Mouse (Mus musculus): ENCODE results near the gene Snapc2. TPM values are rescaled to one million over a fixed set of nuclear protein-coding genes. Genes with fewer than 3 reads are reported as not detected.

Gene Snapc2
- total RNA-seq, 1 experiment from 2014 or later: 7.5 TPM

DNA sequence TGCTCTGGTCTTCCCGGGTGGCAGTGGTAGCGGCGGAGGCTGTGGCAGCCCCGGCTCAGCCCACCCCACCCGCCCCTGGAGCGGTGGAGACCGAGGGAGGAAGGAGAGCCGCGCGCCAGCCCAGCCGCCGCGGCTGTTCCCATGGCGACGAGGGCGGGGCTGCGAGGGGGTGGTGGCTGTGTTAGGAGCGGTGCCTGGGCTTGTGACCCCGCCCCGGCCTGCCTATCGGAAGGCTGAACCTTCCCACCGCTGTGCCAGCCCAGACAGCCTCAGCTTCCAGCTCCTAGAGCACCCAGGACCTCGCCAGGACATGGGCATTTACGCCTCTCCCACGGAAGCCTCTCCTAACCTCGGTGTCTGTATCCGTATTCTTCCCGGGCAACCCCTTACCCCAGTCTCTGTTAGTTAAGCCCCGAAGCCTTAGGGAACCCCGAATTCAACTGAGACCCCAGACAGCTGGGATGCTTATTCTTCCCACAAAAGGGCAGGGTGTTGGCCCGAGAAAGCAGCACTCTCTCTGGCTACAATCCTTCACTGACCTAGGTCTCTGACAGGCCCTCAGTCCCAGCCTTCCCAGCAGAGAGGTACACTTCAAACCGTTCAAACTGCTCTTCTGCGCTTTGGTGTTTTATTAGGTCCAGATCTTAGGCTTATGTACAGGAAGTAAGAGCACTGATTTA lies 6.4 kb downstream of the Snapc2 start, which contains the start of gene Ctxn1:
Gene Ctxn1, minus strand, starts transcription at position 150 of the 680 bp plus-strand sequence.
- peak; percentile 79 for ATAC-seq (replicated peaks; ENCODE audit: insufficient number of reproducible peaks, low FRiP score, low TSS enrichment, poor library complexity, severe bottlenecking)

DNA sequence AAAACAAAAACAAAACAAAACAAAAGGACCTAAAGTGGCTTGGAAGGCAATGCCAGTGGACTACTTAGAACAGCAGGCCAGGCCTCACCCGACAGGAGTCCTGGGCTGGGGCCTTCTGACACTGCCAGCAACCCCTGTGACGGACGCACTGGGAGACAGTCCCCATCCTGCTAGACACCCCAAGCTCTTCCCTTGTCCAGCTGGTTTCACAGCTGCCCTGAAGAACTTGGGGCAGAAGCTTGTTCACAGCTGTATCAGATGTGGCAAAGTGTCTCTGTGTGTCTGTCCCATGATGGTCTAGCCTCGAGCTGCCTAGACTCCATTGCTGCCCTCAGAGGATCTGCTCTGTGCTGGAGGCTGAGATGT lies 6.9 kb downstream of the Snapc2 start:
- no peak for ATAC-seq (replicated peaks; ENCODE audit: insufficient number of reproducible peaks, low FRiP score, low TSS enrichment, poor library complexity, severe bottlenecking)

DNA sequence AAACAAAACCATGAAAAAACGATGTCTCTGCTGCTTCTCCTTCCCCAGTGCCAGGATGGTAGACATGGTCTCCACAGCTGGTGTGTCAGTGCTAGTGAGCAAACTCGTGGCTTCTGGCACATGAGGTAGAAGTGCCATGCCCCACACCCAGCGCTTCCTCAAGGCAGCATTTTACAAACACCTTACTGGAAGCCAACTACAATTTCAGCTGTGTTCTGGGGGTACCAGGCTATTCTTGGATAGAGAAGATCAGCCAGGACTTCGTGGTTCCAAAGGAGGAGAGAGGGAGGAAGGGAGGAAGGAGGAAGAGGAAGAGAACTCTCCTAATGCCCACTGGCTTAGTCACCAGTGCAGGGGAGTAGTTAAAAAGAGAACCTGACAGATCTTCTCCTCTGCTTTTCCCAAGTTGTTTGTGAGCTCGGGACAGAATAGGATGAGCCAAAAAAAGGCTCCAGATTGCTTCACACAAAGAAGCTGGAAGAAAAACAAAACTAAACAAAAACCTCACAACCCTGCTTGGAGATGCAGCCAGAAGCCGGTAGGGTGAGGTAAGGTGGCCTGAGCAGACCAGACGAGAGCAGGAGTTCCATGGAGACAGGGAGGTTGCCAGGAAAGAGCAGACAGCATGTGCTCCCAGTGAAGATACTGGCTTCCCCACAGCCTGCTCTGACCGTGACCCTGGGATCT lies 10.4 kb downstream of the Snapc2 start:
- ATAC-seq (replicated peaks; ENCODE audit: insufficient number of reproducible peaks, low FRiP score, low TSS enrichment, poor library complexity, severe bottlenecking): no peak

DNA sequence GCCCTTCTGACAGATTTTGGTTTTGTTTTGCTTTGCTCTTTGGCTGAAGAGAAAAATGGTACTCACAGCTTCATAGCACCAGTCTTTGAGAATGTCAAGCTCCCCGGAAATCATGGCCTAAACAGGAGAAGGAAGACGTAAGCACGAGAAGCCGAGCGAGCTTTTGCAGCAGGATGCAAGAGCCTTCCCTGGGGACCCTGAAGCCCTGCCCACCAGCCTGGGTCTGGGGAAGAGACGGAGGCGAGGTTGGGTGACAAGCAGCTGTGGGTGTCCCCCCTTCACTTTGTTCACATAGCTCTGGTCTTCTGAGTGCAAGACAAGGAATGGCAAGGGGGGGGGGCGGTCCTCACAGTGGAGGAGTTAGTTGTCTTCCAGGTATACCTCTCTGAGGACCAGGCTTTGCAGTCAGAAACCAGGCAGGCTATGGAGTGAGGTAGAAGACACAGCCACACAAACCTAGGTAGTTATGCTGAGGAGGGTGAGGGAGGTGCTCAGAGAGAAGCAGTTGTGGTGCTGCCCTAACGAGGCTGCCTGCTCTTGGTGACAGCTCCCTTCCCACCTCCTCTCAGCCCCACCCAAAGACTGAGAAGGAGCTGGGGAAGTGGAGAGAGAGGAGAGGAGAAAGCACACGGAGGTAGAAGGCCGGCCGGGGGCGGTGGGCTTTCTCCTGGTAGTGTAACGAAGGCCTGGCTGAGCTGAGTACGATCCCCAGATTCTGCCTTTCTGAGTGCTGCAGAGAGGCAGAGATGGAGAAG lies 12.5 kb downstream of the Snapc2 start:
- ATAC-seq (replicated peaks; ENCODE audit: insufficient number of reproducible peaks, low FRiP score, low TSS enrichment, poor library complexity, severe bottlenecking): no peak

DNA sequence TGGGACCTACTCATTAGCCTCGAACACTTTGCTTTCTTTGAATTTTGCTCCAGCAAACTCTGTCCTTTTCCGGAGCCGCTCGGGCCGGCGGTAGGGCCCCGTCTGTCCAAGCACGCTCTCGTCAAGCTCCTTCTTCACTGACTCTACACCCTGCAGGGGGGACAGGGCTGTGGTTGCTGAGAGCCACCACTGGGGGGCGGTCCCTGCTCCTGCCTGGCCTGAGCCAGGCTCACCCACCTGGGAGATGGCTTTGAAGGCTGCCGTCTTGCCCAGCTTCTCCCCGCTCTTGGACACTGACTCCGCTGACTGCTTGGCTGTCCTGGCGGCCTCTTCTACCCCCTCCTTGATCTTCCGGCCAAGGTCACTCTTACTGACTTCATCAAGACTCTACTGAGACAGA lies 14.7 kb downstream of the Snapc2 start:
- no peak for ATAC-seq (replicated peaks; ENCODE audit: insufficient number of reproducible peaks, low FRiP score, low TSS enrichment, poor library complexity, severe bottlenecking)

DNA sequence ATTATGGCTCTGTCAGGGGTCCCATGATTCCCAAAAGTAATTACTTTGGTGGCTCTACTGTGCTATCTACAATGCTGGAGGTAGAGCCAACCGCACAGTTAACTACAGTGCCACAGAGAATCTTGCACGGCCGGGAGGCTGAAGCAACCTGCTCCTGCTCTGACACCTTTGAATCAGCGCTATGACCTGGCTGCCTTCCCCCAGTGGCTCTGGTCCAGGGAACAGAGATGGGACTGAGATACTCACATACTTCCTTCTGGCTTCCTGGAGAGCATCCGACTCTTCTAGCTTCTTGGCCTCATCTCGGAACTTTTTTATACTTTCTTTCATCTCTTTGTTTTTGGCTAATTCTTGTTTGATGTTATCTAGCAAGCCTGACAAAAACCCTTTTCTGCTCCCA lies 16.7 kb downstream of the Snapc2 start:
- ATAC-seq (replicated peaks; ENCODE audit: insufficient number of reproducible peaks, low FRiP score, low TSS enrichment, poor library complexity, severe bottlenecking): no peak

DNA sequence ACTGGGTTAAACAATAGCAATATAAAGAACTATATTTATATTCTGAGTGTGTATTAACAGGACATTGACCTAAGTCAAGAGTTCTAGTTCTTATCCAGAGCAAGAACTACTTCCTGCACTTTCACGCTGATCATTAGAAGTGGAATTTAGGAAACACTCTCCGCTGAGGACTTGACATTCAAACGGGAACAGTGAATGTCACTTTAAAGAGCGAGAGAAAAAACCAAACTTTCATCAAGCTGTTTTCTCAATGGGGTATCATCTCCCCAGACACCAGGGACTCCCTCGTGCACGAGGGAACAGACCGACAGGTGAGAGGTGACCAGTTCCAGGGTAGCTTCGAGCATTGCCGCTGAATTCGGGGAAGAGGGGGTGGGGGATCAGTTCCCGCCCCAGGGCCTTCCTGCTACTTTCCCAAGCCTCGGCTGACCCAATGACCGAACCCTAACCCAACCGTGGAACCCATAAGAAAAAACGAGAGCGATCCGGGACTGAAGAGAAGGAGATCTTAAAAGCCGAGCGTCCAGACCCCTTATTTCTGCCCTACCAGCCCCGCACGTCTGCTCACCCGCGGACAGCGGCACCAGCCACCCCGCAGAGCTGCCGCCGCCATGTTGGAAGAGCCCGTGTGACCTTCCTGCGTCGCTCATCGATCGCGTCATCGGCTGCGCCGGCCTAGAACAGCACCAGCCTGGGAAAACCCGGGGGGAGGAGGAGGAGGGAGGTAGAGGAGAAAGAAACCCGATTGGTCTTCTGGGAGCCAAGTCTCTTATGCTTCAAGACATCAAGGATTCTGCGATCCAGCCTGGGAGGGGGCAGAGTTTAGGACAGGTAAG lies 22.6 kb downstream of the Snapc2 start, which contains the start of gene Timm44:
Gene Timm44, minus strand, starts transcription at position 639 of the 836 bp plus-strand sequence.
- ATAC-seq (replicated peaks; ENCODE audit: insufficient number of reproducible peaks, low FRiP score, low TSS enrichment, poor library complexity, severe bottlenecking): peak; percentile 98

DNA sequence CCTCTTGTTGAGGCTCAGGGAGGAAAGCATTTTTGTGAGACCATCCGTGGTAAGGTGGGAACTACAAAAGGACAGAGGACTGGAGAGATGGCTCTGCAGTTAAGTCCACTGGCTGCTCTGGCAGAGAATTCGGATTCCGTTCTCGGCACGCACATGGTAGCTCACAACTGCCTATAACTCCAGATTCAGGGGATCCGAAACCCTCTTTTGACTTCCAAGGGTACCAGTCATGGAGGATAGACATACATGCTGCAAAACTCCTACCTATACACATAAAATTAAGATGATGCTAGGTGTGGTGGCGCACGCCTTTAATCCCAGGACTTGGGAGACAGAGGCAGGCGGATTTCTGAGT lies 23.2 kb downstream of the Snapc2 start:
- ATAC-seq (replicated peaks; ENCODE audit: insufficient number of reproducible peaks, low FRiP score, low TSS enrichment, poor library complexity, severe bottlenecking): no peak

DNA sequence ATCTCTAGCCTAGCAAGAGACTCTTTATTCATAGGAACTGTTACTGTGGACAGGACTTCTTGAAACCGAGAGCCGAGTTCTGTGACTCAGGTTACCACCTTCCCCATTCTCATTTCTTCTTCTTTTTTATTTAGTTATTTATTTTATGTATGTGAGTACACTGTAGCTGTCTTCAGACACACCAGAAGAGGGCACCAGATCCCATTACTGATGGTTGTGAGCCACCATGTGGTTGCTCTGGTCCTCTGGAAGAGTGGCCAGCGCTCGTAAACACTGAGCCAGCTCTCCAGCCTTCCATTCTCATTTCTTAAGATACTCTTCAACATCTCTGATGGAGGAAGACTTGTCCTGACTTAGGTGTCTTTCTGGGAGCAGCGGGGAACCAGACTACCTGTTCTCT lies 39.9 kb downstream of the Snapc2 start:
- no peak for ATAC-seq (replicated peaks; ENCODE audit: insufficient number of reproducible peaks, low FRiP score, low TSS enrichment, poor library complexity, severe bottlenecking)

DNA sequence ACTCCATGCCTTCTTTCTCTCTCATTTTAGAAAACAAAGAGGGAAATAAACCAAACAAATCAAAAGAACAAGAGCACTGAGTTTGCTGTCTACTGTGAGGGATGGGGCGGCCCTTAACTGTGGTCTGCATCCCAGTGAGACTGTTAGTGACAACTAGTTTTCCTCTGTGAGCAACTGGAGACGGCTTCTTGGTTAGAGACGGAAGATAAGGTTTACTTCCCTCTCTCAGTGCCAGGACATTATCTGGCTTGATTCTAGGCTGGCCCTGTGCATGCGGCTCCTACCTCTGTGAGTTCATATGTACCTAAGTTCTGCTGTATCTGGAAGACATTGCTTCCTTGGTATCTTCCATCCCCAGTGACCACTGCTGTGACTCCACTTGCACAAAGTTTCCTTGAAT lies 44.9 kb downstream of the Snapc2 start:
- ATAC-seq (replicated peaks; ENCODE audit: insufficient number of reproducible peaks, low FRiP score, low TSS enrichment, poor library complexity, severe bottlenecking): no peak

DNA sequence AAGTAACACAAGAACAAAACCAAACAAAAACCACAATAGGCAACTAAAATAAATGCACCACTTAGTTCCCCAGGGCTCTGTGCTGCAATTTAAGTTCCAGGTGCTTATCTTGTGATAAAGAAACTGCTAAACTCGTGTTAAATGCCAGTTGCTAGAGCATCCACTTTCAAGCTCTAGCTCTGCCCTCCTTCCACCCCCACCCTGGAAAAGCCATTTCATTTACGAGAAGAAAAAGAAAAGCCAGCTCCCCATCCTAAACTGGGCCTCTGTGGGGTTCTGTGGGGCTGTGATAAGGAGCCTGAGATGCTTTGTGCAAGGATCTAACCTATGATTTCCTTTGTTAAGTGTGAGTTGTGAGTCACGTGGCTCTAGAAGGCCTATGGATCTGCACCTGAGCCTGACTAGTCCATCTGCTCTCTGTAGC lies 51.3 kb downstream of the Snapc2 start:
- ATAC-seq (replicated peaks; ENCODE audit: insufficient number of reproducible peaks, low FRiP score, low TSS enrichment, poor library complexity, severe bottlenecking): no peak

Other genes starting within 250 kb of the Snapc2 start
- gene Cd209f, start 147.2 kb upstream of the Snapc2 start, total RNA-seq (2017): not detected in 3 replicates
- gene Cd209g, start 119.0 kb upstream of the Snapc2 start, total RNA-seq (2017): not detected in 3 replicates
- 3.0 to 14.6 TPM (median 7.6 TPM) in 3 replicates for gene Evi5l, start 86.5 kb upstream of the Snapc2 start, total RNA-seq (2017)
- 0.19 TPM in 1 of 3 replicates, not detected in the others for gene Prr36, start 35.6 kb upstream of the Snapc2 start, total RNA-seq (2017)
- 0.11 to 0.19 TPM in 2 of 3 replicates, not detected in the other for gene Lrrc8e, start 26.3 kb upstream of the Snapc2 start, total RNA-seq (2017)
- 42.6 to 60.0 TPM (median 43.3 TPM) in 3 replicates for gene Map2k7, start 14.3 kb upstream of the Snapc2 start, total RNA-seq (2017)
- not detected in 3 replicates for gene Gm49320, start 14.2 kb upstream of the Snapc2 start, total RNA-seq (2017)
- gene Tgfbr3l, start 4.9 kb upstream of the Snapc2 start, total RNA-seq (2017): 0.95 to 1.8 TPM (median 0.97 TPM) in 3 replicates
- 0.29 to 1.5 TPM in 2 of 3 replicates, not detected in the other for gene Ctxn1, start 6.2 kb downstream of the Snapc2 start, total RNA-seq (2017)
- 55.0 to 89.8 TPM (median 63.5 TPM) in 3 replicates for gene Timm44, start 22.8 kb downstream of the Snapc2 start, total RNA-seq (2017)
- 9.8 to 27.9 TPM (median 17.7 TPM) in 3 replicates for gene Ccl25, start 72.1 kb downstream of the Snapc2 start, total RNA-seq (2017)
- 44.2 to 65.5 TPM (median 46.9 TPM) in 3 replicates for gene Elavl1, start 72.3 kb downstream of the Snapc2 start, total RNA-seq (2017)
- gene Cers4, start 239.9 kb downstream of the Snapc2 start, total RNA-seq (2017): 7.1 to 13.9 TPM (median 10.2 TPM) in 3 replicates